Mouse (Mus musculus): Measurements from ENCODE around the gene Arid1b.

DNA sequence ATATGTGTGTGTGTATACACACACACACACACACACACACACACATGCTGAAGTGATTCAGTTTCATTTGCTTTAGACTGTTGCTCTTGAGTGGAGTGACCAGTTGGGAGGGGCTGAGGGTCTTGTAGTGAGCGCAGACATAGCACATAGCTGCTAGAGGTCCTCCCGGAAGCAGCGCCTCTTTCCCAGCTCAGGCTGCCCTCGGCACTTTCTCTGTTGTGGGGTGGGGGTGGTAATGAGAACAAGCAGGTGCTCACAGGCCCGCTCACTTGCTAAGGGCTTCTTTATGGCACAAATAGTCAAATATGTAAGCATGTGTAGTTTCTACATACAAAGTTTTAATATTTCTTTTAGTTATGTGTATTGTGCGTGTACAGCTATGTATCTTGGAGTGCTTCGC, 104.6 kb downstream of the Arid1b start:
- TF ChIP-seq CTCF (conservative IDR thresholded peaks at IDR 0.05 in 1 of 2, IDR thresholded peaks at IDR 0.05 in 1 of 2; ENCODE audit: low read depth in 2 of 2, low read length in 2 of 2): no peak
- TF ChIP-seq ETS1 (conservative IDR thresholded peaks at IDR 0.05; ENCODE audit: low read depth, low read length): no peak
- no peak for TF ChIP-seq SIN3A (IDR thresholded peaks at IDR 0.05; ENCODE audit: low read length)
- no peak for TF ChIP-seq EP300 (IDR thresholded peaks at IDR 0.05; ENCODE audit: low read length)
- TF ChIP-seq SMC3 (IDR thresholded peaks at IDR 0.05; ENCODE audit: low read depth, low read length): no peak

Data from CH12.LX (cell line).